Mouse (Mus musculus) thymus, adult 2 months (tissue): ENCODE data around the gene Nrap. TPM values are rescaled to one million over a fixed set of nuclear protein-coding genes. Genes with fewer than 3 reads are reported as not detected.
"Not testable (repeated sequence)": the region's sequence is repeated elsewhere in the genome, so short reads cannot be mapped to it uniquely, and the experiment has no call there.

ENCODE experiments used
- DNase-seq: peaks from one replicate; pipeline ENCODE4 v3.0.0; 2021
- H3K27ac ChIP-seq: fragments of 200-500 bp; 2 replicates; pipeline ENCODE4 v1.5.1; 2012; ENCODE audit warnings: low read length, control low read depth; ENCODE audit not compliant: control insufficient read depth, insufficient read depth
- H3K27me3 ChIP-seq: fragments of 200-500 bp; 2 replicates; pipeline ENCODE4 v1.6.1; 2012; ENCODE audit warnings: mild to moderate bottlenecking, low read length, moderate library complexity, mixed read lengths; ENCODE audit not compliant: control insufficient read depth, insufficient read depth
- H3K36me3 ChIP-seq: fragments of 200-500 bp; 2 replicates; pipeline ENCODE4 v1.6.1; 2012; ENCODE audit warnings: mild to moderate bottlenecking, low read length, moderate library complexity; ENCODE audit not compliant: control insufficient read depth, insufficient read depth
- H3K4me1 ChIP-seq: fragments of 200-500 bp; replicated peaks from 2 replicates; pipeline ENCODE4 v1.6.1; 2012; ENCODE audit warnings: low read length; ENCODE audit not compliant: control insufficient read depth, insufficient read depth
- H3K4me3 ChIP-seq: fragments of 200-500 bp; 2 replicates; pipeline ENCODE4 v1.5.1; 2012; ENCODE audit warnings: mild to moderate bottlenecking, low read length, control low read depth, moderate library complexity; ENCODE audit not compliant: control insufficient read depth, insufficient read depth
- CTCF ChIP-seq: fragments of 200-500 bp; IDR thresholded peaks from 2 replicates; pipeline ENCODE4 v1.5.1; 2012; ENCODE audit warnings: mild to moderate bottlenecking, control low read depth, low read length, moderate library complexity, borderline replicate concordance; ENCODE audit not compliant: control insufficient read depth, poor library complexity, insufficient read depth; ENCODE audit errors: extremely low read depth
- POLR2A ChIP-seq: fragments of 200-500 bp; IDR thresholded peaks from 2 replicates; pipeline ENCODE4 v1.6.1; 2012; ENCODE audit warnings: mild to moderate bottlenecking, low read length, control low read depth, moderate library complexity; ENCODE audit not compliant: control insufficient read depth, poor library complexity, insufficient read depth; ENCODE audit errors: extremely low read depth
- WGBS: fragments of 180-500 bp; shearing (Covaris S2); methylation state at CpG from one replicate; pipeline ENCODE4 v1.1.7; 2018; 5-methylcytosine and 5-hydroxymethylcytosine counted together
- polyA plus RNA-seq: library from polyadenylated mRNA; depleted of rRNA; stranded (reverse); fragments of >200 nt; gene quantifications from 2 replicates; pipeline ENCODE4 v1.2.3, GENCODE M21; 2012

Nrap gene
- polyA plus RNA-seq, 1 experiment, result 4.3 TPM

DNA sequence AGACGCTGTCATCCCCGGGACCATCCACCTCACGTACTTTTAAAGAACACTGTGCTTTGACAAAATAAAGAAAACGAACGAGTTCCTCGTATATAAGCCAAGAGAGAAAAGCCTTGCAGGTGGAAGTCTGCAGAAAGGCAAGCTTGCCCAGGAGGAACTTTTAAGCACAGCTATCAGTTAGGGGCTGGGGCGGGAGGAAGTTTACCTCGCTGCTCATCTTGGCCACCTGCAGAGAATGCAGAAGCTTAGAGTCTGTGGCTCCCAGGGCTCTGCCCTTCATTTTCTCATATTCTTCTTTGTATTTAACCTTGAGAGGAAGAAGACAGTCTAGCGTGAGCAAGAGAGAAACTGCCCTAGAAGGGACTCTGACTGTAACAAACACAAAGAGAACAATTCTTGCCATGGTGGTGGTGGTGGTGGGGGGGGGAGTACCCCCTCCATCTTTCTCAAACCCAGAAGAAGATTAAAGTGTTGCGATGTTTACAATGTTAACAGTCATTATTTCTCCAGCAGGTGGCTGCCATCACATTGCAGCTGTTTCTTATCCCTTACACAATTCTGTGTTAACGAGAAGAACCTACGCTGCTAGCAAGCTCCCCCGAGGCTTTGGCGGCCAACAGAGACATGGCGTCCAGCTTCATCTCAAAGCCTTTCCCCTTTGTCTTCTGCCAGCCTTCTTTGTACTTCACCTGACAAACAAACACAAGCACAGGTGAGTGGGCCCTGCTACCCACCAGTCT is 25.9 kb downstream of the Nrap start:
- peaks cover 21% of the 10 kb centered on the region for H3K4me1 ChIP-seq
- DNase-seq, result peak; percentile 68
- no peaks in the 10 kb centered on the region for H3K36me3 ChIP-seq
- no peak overlapping the region for H3K4me3 ChIP-seq
- WGBS, result 19% methylated on average over 15 of the region's 15 CpGs
- no peaks in the 10 kb centered on the region for H3K27me3 ChIP-seq
- TF ChIP-seq CTCF (no peak), POLR2A (no peak)
- H3K27ac ChIP-seq, result peak overlapping the region; percentile 93

DNA sequence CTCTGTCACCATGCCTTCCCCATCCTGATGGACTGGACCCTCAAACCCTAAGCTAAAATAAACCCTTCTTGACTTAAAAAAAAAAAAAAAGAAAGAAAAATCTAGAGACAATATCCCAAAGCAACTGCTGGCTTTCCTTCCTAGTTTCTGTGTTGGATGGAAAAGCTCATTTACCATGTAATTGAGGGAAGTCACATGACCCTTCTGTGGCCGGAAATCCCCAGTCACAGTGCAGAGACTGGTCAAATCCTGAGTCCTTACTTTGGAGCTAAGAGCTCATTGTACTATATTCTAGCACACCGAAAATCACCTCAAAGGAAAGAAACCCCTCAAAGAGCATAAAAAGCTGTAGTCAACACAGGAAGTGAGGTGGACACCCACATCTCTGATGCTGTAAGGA is 30.9 kb downstream of the Nrap start:
- Histone ChIP-seq H3K4me3 (no peak overlapping the region), H3K27me3 (no peaks in the 10 kb centered on the region), H3K4me1 (peaks cover 4% of the 10 kb centered on the region), H3K27ac (no peak overlapping the region), H3K36me3 (no peaks in the 10 kb centered on the region)
- WGBS, result 52% methylated on average over 2 of the region's 2 CpGs
- no peak for DNase-seq
- TF ChIP-seq POLR2A (no peak), CTCF (no peak)

- H3K36me3 ChIP-seq, H3K27ac ChIP-seq, DNase-seq, H3K4me1 ChIP-seq, H3K4me3 ChIP-seq, H3K27me3 ChIP-seq: not testable (repeated sequence)
- WGBS, result 74% methylated on average over 2 of the region's 2 CpGs
These were observed 32.5 kb downstream of the Nrap start for GRCm38 (mm10) chr19:56357374-56357708.

- no peaks in the 10 kb centered on the region for H3K4me1 ChIP-seq
- H3K4me3 ChIP-seq, result no peak overlapping the region
- no peaks in the 10 kb centered on the region for H3K36me3 ChIP-seq
- no peak overlapping the region for H3K27ac ChIP-seq
- peak; percentile 73 for DNase-seq
- TF ChIP-seq CTCF (peak; percentile 69; the same call in 1 of the 2 replicates), POLR2A (no peak)
- 46% methylated on average over 17 of the region's 17 CpGs for WGBS
- H3K27me3 ChIP-seq, result no peaks in the 10 kb centered on the region
These were observed 33.1 kb downstream of the Nrap start for GRCm38 (mm10) chr19:56356480-56357373.

- WGBS, result 94% methylated on average over 12 of the region's 12 CpGs
- Histone ChIP-seq H3K4me3 (no peak overlapping the region), H3K27ac (no peak overlapping the region), H3K27me3 (no peaks in the 10 kb centered on the region), H3K36me3 (no peaks in the 10 kb centered on the region), H3K4me1 (no peaks in the 10 kb centered on the region)
- no peak for DNase-seq
- no peak for TF ChIP-seq CTCF
- TF ChIP-seq POLR2A, result no peak
These were observed 34.6 kb downstream of the Nrap start for GRCm38 (mm10) chr19:56355201-56355600.

- DNase-seq, result no peak
- no peak overlapping the region for H3K27ac ChIP-seq
- 90% methylated on average over 10 of the region's 10 CpGs for WGBS
- no peak overlapping the region for H3K4me3 ChIP-seq
- no peaks in the 10 kb centered on the region for H3K36me3 ChIP-seq
- TF ChIP-seq CTCF, result no peak
- TF ChIP-seq POLR2A, result no peak
- H3K4me1 ChIP-seq, result no peaks in the 10 kb centered on the region
- no peaks in the 10 kb centered on the region for H3K27me3 ChIP-seq
These were observed 36.1 kb downstream of the Nrap start for GRCm38 (mm10) chr19:56353689-56354088.
